Mouse (Mus musculus): ENCODE data around the gene Plekhm3.

GRCm38 (mm10) chr1:64930124-64930523, 26.5 kb downstream of the Plekhm3 start:
- TF ChIP-seq POLR2A (IDR thresholded peaks at IDR 0.05; ENCODE audit: borderline replicate concordance, extremely low read depth, low read depth, low read length) (no peak), CTCF (IDR thresholded peaks at IDR 0.05; ENCODE audit: insufficient read depth, low read length) (no peak)

All from lung, adult 2 months (tissue).